Mouse (Mus musculus) layer of hippocampus, adult 9-10 months (tissue): ENCODE measurements around the gene Col5a1.

Experiments
- DNase-seq: peaks from one replicate; pipeline ENCODE4 v3.0.0; 2022; ENCODE audit warnings: low spot score

Col5a1 gene

DNA sequence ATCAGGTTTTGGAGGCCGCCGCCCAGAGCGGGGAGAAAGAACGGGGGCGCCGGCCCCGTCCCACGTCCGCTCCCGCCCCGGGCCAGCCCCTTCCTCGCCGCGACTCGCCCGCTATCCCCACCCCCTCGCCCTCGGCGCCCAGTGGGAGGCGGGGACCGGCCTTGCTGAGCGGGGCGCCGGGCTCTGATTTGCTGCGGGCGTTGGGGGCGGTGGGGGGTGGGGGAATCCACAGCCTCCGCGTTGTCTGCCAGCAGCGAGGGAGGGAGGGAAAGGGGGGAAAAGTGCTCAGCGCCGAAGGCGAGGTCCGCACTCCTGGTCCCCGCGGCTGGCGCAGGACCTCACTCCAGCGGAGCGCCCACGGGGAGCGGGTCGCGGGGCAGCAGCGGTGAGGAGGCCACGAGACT, at the start of gene Col5a1:
TSS of gene Col5a1 (plus strand) at position 278 of the 404 bp plus-strand sequence.
- no peak for DNase-seq

DNA sequence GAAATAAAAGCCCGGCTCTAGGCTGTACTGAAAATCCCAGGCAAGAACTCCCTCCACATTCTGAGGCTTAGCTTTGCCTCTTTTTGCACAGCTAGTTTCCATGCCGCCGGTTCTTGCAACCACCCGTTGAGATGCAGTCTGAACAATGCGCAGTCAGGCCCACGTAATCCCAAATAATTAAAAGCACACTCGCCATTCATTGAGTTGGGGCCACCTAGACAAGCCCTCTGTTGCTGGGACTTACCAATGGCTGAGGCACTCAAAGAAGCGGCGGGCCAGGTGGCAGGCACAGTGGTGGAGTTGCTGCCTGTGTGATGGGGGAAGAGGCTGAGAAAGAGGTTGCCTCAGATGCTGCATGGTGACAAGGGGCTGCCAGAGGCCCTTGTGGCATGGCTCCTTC, 48.1 kb upstream of the Col5a1 start:
- DNase-seq: no peak

DNA sequence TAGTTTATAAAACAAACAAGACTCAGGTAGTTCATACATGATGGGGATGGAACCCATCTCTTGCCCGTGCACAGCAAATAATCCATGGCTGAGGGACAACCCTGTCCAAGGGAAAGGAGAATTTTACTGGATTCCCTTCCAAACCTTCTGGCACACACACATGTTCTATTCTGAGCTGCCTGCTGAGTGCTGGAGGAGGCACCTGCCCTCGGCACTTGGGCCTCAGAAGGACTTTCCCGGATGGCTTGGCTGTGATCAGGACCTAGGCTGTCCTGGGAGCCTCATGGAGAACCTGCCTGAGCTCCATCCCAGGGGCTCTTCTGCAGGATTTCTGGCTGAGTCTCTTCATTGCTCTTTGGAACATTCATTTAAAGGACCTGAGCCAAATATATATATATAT, 45.3 kb upstream of the Col5a1 start:
- no peak for DNase-seq

DNA sequence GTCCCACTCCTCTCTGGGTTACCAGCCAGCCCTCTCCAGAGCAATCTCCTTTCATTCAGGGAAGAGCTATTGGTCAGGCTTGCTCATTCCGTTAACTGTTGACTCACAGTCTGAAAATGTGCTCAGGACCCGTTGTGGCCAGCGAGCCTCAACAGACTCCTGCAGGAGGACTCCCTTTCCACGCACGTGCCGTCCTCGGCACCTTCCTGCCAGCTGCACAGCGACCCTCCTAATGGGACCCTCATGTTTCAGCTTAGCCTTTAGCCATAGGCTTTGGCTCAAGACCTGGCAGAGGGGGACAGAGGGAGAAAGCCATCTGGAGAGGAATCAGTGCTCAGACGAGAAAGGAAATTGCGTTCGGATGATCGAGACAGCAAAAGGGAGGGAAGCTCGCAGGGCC, 43.3 kb upstream of the Col5a1 start:
- DNase-seq: no peak

DNA sequence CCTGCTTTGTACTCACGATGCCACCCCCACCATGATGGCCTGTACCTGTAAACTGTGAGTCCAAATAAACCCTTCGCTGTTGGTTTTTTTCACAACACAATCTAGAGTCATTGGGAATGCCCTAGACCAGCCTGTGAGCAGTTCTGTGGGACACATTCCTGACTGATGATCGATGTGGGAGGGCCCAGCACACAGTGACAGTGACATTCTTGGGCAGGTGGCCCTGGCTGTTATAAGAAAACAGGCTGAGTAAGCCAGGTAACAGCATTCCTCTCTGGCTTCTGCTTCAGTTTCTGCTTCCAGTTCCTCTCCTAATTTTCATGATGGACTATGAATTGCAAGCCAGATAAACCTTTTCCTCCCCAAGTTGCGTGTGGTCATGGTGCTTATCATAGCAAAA, 41.3 kb upstream of the Col5a1 start:
- no peak for DNase-seq

DNA sequence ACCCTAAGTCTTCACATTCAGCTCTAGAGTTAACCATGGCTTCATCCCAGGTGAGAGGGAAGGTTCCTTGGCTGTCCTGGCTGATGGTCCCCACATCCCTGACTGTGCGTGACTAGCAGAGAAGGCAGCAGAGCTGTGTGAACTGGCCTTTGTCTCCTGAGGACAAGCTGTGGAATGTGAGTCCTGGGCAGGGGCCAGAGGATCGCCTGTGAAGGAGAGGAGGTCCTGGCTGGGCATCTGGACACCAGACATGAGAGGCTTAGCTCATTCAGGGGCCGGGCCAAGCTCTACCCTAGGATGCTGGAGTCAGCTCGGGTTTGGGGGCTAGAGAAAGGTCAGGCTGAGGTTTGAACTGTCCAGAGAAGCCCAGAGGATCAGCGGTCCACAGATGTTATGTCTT, 39.2 kb upstream of the Col5a1 start:
- DNase-seq: no peak

DNA sequence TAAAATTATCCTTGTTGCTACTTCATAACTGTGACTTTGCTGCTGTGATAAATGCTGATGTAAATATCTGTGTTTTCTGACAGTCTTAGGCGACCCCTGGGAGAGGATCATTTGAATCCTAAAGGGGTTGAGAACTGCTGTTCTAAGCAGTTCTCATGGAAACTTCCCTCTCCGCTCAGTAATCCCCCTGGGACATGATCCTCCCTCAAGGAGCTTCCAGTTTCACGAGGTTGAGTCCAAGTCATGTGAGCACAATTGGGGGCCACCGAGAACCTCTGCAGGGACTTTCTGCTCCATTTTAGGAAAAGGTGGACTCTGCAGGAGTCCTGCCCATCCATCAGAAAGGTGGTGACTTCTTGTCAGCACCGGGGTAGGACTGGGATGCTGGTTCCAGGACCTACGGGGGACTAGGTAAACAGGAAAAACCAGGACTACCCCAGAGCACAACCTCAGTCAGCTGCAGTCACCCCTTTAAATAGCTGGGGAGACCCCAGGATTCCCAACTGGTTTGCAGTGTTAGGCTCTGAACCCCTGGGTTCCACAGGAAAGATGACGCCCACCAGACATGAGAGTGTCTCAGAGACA, 38.3 kb upstream of the Col5a1 start:
- DNase-seq: no peak

DNA sequence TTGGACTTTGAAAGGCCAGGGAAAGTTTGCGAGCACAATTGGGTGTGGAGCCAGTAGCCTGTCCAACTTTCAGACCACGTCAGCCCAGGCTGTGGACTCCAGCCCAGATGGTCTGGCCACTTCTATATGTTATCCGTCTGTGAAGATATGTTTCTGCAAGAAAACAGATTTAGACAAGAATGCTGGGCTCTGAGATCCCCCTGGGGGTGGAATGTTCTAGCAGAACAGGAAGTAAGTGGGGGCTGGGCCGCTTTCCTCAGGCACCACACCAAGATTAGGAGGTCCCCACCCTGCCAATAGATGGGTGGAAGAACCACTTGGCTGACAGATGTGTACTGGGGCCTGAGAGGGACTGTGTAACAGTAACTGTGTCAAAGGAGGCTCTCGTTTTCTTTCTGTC, 37.8 kb upstream of the Col5a1 start:
- no peak for DNase-seq

DNA sequence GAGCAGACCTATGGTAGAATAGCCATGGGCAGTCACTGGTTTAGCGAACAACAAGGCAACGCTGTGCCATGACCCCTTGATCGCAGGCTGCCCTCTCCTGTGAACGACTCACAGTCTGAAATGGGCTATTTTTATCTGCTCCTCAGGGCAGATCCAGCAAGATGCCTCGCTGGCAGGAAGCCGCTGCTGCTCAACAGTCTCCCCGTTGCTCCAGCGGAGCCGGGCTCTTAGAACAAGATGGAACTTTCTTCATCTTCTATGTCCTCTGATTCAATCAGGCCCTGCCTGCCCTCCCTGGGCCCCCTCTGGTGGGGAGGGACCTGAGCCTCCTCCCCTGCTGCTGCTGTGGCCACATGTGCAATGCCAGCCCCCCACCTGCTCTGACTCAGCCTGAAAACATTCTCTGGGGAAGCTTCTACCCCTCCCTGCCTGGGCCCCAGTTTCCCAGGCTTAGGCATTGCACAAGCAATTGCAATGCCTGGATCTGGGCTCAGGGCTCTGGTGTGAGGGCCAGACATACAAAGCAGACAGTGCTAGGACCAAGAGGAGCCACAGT, 27.8 kb upstream of the Col5a1 start:
- DNase-seq: no peak

DNA sequence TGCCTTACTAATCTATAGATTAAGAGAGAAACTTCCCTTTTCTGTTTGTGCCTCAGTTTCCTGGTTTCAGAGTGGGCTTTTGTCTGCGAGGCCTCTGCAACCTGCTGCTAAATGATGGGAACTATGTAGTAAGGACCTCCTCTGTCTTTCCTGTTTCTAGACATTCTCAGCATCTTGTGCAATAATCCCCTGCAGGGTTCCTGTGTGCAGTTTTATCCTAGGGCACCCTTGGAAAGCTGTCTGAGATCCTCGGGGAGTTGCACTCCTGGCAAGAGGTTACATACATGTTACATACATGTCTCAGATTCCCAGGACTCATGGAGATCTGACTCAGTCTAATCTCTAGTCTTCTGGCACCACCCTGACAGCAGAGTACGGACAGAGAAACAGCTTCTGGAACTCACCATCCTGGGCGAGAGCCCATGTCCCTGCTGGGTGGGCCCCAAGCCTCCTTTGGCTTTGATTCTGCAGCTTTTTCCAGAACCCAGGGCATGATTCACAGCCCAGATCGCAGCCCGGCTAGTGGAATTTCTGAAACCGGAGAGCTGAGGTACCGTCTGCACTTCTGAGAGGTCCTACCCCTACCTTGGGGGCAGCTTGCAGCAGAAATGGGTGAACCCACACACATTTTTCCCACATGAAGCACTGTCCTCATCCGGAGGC, 24.5 kb upstream of the Col5a1 start:
- no peak for DNase-seq

DNA sequence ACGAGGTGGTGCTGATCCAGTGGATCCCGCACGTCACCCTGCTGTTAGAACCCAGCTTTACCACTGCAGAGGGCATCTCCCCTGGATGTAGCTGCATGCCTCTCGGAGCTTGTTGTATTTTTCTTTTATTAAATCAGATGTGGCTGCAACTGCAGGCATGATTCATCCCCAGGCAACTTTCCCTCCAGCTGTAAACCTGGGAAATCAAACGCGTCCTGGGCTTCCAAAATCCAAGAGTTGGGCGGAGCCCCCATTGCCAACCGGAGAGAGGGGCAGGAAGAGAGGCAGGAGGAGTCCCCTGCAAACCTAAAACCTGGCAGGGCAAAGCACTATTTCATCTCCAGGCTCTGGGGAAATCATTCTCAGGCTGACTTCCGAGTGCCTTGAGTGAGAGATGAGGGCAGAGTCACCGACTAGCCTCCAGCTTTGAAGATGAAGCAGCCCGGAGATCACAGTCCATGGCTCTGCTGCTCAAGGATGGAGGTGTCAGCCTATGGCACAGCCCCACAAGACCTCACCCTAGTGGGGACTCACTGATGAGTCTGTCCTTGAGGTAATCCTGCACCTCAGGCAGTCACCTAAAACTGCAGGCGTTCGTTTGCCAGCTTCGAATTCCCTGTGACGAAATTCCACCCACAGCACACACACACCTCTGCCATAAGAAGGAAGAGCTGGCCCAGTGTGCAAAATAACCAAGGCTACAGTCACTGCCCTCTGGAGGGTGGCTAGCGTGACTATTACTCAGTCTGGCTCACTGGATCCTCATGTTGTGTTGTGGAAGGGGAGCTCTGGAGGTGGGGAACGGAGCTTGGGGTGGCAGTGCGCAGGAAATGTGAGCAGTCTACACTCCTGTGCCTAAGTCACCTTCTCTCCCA, 21.5 kb upstream of the Col5a1 start:
- no peak for DNase-seq

DNA sequence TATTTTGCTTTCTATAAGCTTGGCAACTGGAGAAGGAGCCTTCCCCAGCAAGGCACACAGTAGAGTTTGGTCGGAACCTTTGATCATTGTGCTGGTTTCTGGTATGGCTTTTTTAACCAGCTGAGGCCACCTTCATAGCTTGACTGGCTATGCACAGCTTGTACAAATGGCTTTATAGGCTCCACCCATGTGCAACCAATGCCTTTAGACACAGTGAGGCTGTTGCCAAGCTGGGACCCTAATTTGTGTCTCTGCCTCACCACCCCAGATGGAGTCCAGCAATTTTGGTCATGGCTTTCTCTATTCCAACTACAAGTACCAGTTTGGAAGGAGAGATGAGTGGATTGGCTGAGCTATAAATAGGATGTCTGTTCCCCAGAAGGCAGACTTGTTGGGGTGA, 15.6 kb upstream of the Col5a1 start:
- no peak for DNase-seq

DNA sequence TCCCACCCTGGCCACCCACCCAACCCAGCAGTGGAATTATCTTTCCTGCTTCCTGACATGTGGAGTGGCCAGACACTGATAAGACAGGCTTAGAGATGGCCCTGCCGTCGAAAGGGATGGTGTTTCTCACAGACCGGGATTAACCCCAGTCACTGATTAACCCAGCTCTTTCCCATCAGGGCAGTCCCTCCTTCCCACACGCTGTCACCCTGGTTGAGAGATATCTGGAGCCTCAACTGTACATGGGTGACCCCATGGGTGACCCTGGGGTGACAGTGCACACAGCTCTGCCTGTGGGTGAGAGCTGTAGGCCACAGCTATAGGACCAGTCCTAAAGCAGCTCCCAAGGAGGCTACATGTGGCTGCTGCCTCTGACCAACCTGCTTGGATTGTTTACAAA, 15.2 kb upstream of the Col5a1 start:
- no peak for DNase-seq

DNA sequence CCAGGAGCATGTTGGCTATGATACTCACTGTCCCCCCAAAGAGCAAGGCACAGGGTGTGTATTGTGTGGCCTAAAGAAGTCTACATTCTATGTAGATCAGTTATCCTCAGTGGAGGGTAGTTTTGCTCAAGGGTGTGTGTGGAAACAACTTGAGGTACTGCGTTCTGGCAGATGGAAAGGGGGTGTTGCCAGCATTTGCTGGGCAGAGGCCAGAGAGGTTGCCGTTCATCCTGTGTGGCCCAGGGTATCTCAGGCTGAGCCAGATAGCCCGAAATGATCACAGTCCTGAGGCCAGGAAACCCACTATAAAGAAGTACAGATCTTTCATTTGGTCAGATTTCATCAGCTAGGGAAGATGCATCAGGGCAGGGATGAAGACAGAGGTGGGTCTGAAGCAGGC, 13.9 kb upstream of the Col5a1 start:
- DNase-seq: no peak

DNA sequence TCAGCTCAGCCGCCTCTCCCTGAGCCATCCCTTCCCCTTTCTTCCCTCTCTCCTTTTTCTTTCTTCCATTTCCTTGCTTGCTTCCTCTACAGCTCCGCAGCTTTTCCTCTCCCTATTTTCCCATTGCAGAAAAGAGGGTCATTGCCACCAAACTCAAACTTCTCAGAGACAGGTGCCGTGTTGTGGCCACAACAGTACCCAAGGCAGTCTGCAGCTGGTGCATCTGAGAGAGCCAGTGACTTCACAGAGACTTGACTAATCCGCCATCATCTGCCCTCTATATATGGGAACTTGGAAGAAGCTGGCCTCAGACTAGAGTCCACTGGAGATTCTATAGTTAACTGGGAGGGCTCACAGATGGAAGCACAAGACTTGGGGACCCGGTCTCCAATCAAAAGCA, 13.2 kb upstream of the Col5a1 start:
- DNase-seq: no peak

DNA sequence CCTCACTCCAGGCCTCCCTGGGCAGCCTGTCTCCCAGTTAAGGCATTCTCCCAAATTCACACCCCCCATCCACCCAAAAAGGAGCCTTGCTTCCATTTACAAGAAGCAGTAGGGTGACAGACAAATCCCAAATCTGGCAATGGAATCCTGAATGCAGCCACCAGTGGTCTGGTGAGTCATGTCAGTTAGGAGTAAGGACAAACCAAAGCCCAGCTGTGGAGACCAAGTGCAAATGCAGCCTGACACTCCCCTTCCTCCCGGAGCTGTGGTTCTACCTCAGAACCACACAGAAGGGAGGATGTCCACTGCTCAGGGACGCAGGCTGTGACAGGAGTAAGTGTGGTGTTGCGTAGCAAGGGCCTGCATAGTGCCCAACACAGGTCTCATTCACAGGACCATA, 11.6 kb upstream of the Col5a1 start:
- no peak for DNase-seq

DNA sequence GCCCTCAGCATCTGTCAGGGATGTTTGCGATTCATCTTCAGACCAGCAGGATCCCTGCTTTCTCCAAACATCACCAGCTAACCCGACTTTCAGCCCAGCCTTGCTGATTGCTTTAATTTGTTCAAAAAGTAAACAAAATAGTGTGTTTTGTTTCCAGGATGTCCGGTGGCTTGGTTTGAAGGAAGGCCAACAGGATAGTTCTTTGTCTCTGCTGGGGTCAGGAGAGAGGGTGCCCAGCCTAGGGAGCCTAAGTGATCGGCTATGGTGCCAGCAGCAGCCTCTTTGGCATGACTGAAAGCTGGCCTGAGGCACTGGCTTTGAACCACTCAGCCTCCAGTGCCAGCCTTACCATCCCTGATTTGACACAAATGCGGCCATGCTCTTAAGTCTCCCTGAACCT, 11.0 kb upstream of the Col5a1 start:
- DNase-seq: no peak

DNA sequence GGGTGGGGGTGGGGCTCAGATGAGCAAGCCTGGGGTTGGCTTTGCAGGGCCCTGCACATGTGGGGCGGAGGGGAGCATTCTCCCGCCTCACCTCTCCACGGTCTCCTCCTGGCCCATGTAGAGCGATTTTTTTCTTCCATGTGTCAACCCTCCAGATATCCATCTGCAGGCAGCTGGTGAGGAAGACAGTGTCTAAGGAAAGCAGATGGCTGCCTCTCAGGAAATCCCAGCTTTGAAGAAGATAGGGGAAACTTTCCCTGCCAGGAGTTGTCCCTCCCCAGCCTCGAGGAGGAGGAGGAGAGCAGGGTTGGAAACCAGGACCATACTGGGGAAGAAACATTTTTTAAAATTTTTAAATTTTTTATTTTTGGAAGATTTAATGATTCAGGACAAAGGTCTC, 10.4 kb upstream of the Col5a1 start:
- DNase-seq: no peak

DNA sequence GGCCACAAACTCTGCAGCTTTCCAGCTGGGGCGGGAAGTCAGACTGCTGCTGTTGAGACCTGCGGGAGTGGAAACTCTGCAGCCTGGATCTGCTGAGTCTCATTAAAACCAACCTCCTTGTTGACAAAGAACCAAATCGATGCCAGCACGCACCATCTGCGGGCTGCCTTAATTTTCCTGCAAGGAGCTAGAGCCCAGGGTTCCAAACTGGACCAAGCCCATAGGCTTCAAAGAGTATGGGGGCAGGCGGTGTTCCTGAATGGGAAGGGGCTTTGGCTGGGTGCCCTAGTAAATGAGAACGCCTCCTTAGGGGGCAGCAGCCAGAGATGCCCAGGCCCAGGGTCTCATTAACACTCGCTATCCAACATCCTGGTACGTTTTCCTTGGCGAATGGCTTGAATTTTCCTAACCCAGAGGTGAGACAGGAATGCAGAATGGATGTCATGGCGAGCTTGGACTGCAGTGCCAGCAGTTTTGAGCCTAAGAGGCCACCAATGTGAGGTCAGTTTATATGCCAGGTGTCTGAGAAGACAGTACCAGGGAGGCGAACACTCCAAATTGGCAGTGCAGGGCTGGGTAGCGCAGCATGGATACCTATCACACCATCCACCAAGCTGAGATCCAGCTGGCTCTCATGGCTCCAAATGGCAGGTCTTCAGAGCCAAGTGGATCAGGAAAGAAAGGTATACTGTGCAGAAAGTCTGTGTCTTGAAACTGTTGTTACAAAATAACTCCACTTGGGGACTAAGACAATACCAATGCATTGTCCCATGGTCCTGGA, 9.3 kb upstream of the Col5a1 start:
- no peak for DNase-seq

DNA sequence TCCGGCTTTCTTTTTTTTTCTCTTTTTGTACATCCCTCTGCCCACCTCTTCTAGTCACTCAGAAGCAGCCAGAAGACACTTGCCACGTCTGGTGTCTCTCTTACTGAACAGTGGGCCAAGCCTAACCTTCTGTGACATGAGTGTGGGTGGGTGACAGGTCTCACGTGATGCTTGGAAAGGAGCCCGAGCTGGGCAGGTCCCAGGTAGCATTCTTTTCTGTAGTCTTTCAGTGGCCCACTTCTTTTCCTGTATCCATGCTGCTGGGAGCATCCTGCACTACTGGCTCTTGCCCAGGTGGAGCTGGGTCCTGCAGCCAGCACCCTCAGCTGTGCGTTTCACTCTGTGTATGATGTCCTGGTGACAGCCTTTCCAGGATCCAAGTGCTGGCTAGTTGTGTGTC, 8.2 kb upstream of the Col5a1 start:
- DNase-seq: no peak

DNA sequence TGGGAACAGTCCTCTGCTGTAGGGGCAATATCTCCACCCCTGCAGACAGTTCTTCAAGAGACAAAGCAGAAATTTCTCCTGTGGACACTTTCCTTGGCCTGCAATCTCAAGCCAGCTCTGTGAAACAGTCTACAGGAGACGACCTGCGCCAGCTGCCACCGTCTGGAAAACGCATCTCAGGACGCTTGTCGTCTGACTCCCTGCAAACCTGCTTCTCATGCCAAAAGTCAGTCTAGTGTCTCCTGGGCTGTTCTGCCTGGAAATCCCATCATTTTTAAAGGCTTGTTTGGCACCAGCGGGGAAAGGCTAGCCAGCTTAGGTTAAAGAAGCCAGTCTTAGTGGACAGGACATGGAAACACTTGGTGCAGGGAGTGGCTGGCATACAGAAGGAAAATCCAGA, 2.9 kb upstream of the Col5a1 start:
- DNase-seq: no peak

DNA sequence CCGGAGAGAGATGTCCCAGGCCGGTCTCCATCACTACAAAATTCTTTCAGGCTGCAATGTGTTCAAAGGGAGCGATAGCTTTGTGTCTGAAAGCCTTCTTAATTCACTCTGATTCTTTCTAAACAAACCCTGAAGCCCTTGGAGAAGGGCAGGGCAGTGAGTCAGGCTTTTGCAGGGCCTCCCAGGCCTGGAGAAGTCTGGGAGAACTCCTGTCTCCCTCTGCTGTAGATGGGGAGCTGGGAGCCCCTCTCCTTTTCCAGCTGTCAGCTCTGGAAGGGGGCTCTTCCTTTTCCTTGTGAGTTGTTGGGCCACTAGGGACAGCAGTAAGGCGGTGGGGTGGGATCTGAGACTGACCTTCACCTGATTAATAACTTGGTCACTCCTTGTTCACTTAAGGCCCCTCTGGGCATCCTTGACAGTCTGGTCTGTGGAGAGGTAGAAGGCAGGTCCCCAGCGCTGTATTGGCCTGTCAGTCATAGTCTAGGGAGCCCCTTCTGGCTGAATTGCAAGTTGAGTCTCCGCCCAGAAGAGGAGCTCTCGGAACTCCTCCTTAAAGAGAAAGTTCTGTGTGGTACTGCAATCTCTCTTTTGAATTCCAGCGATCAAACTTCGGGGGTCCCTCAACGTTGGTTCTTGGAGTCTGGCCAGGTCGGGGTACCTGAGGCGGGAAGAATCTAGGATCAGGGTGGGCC, 623 bp upstream of the Col5a1 start:
- no peak for DNase-seq
